In the genomic region with DNA sequence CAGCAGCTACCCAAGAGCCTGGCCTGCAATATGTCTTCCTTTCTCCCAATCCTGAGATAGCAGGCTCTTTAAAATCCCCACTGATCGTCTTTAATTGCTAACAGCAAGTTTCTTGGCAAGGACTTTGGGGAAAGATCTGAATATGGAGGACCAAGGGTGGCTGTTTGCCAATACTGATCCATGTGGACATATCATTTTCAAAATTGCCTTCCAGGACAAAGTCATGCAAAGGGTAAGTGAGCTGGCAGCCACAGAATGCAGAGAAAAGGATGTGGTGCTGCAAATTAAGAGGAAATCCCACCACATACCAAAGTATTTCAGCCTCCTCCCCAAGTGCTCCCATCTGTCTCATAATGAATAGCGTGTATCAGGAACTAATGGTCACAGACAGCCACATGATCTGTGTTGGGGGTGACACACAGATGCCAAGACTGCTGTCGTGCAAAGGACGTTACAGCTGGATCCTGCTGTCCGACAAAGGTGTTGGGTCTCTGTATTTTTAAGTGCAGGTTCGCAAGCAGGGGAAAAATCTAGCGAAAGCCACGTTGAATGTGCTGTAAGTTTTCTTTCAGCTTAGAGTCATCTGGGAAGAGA, we compare ENCODE assay signal across 10 mouse cellular contexts.
DNase-seq lines count a peak whose midpoint lies in the region; ATAC-seq and TF ChIP-seq lines count a peak whose summit lies in the region.
"Had no signal": no experiment of that assay in that cellular context is flagged by ENCODE, and none has a peak within 500 bp of the region (broad histone marks: within the 10 kb centered on the region; RNA-seq: fewer than 3 reads in every experiment).

No protein-coding gene starts in this region.

- DNase-seq in heart, postnatal 10 days: no peak
- DNase-seq in lung, embryonic 14.5 days: peak; percentile 59
- no peak for DNase-seq in lung, postnatal 4 days
- DNase-seq in adipocyte (ENCODE audit: low spot score): peak; percentile 28
- no peak for DNase-seq in urinary bladder, postnatal 10 days (ENCODE audit: low spot score)
- no peak for DNase-seq in adrenal gland, adult 2 months
- DNase-seq: cerebellum, adult 8-10 months had no signal

- no peak overlapping the region for H3ac ChIP-seq in myocyte (ENCODE audit: control insufficient read depth, insufficient read length)

- H3K79me2 ChIP-seq in myocyte (ENCODE audit: control insufficient read depth, insufficient read depth): no peaks in the 10 kb centered on the region

- TF ChIP-seq POLR2A in myocyte (IDR thresholded peaks at IDR 0.05; ENCODE audit: insufficient read length, low read depth): no peak

- intact Hi-C loops in heart, postnatal 10 days (cut with DNase I): no loop called here

- no peaks in the 10 kb centered on the region for H3K27me3 ChIP-seq in heart, embryonic 14.5 days (ENCODE audit: control insufficient read depth, insufficient read depth, low read length)
- H3K27me3 ChIP-seq in lung, embryonic 14.5 days (ENCODE audit: insufficient read depth, low read length): no peaks in the 10 kb centered on the region
- H3K27me3 ChIP-seq in myocyte (ENCODE audit: control insufficient read depth, insufficient read depth, insufficient read length): no peaks in the 10 kb centered on the region

- no peak overlapping the region for H3K4me2 ChIP-seq in heart, embryonic 14.5 days (ENCODE audit: low read length)
- no peak overlapping the region for H3K4me2 ChIP-seq in lung, embryonic 14.5 days
- H3K4me2 ChIP-seq in myocyte (ENCODE audit: low read depth): peak overlapping the region; percentile 69

- no peaks in the 10 kb centered on the region for H3K36me3 ChIP-seq in heart, embryonic 14.5 days (ENCODE audit: control insufficient read depth, insufficient read depth, low read length)
- H3K36me3 ChIP-seq in lung, embryonic 14.5 days (ENCODE audit: insufficient read depth): no peaks in the 10 kb centered on the region
- H3K36me3 ChIP-seq in myocyte (ENCODE audit: control insufficient read depth, insufficient read depth): no peaks in the 10 kb centered on the region

- H3K4me3 ChIP-seq in heart, embryonic 14.5 days (ENCODE audit: control insufficient read depth in 1 of 2, insufficient read depth in 1 of 2, low read depth in 1 of 2, low read length in 2 of 2): no peak overlapping the region
- H3K4me3 ChIP-seq in lung, embryonic 14.5 days (ENCODE audit: low read depth, low read length): no peak overlapping the region
- H3K4me3 ChIP-seq in myocyte: no peak overlapping the region

- WGBS in heart, embryonic 14.5 days: 70% methylated on average over 8 of the region's 8 CpGs
- 55% methylated on average over 8 of the region's 8 CpGs for WGBS in lung, embryonic 14.5 days

- H3K4me1 ChIP-seq in heart, embryonic 14.5 days (ENCODE audit: control insufficient read depth in 2 of 2, insufficient read depth in 2 of 2, low read length in 2 of 2): peaks cover 9 to 12% of the 10 kb centered on the region in 2 experiments
- no peaks in the 10 kb centered on the region for H3K4me1 ChIP-seq in lung, embryonic 14.5 days (ENCODE audit: insufficient read depth)

- TF ChIP-seq CTCF in lung, embryonic 14.5 days (IDR thresholded peaks at IDR 0.05; ENCODE audit: low read depth): no peak

- H3K27ac ChIP-seq in heart, embryonic 14.5 days (replicated peaks in 1 of 2; ENCODE audit: control insufficient read depth in 1 of 2, insufficient read depth in 1 of 2, low read depth in 2 of 2, low read length in 2 of 2): peak overlapping the region; percentile 0 to 9; a peak in 1 of 4 replicates
- no peak overlapping the region for H3K27ac ChIP-seq in lung, embryonic 14.5 days (ENCODE audit: low read depth)
- H3K27ac ChIP-seq: macrophage had no signal

- no peak for ATAC-seq in heart, embryonic 14.5 days (ENCODE audit: insufficient number of reproducible peaks, insufficient read depth, low FRiP score, low read depth)
- 0 out of 2 replicates have a peak, but pooled peaks have one; percentile 35 for ATAC-seq in lung, embryonic 14.5 days (ENCODE audit: insufficient read depth)

- no peaks in the 10 kb centered on the region for H3K9me3 ChIP-seq in heart, embryonic 14.5 days (ENCODE audit: control insufficient read depth, low read length)
- no peaks in the 10 kb centered on the region for H3K9me3 ChIP-seq in lung, embryonic 14.5 days (ENCODE audit: low read depth, low read length)

- H3K9ac ChIP-seq in heart, embryonic 14.5 days (ENCODE audit: low read length): no peak overlapping the region
- H3K9ac ChIP-seq in lung, embryonic 14.5 days: no peak overlapping the region

TF ChIP-seq in myocyte, 11 proteins besides CTCF, POLR2A, EP300 and RAD21:
- TF ChIP-seq TCF3 (IDR thresholded peaks at IDR 0.05; ENCODE audit: insufficient read length, low read depth) (no peak), MYOD1 (IDR thresholded peaks at IDR 0.05; ENCODE audit: control insufficient read depth in 1 of 3, insufficient read length in 2 of 3, low read depth in 2 of 3) (peak in 1 of 3 experiments; percentile 47)

Comparison
In these comparisons a context has a peak if more than half of its experiments do, and no peak if none do; other contexts are left out.
1. DNase-seq: peak in lung, embryonic 14.5 days (single experiment) and adipocyte (single experiment); none in heart, postnatal 10 days (0 of 2), lung, postnatal 4 days (0 of 2), urinary bladder, postnatal 10 days (single experiment) and adrenal gland, adult 2 months (single experiment).